Mouse (Mus musculus): ENCODE measurements around the gene Tmbim7. TPM values are rescaled to one million over a fixed set of nuclear protein-coding genes. Genes with fewer than 3 reads are reported as not detected.
A peak's percentile ranks its signal among the peaks of the same experiment; 100 is the strongest.

Gene Tmbim7
- polyA plus RNA-seq, 1 experiment from 2014 or later = not detected

- Histone ChIP-seq H3K27me3 (ENCODE audit: control insufficient read depth, insufficient read depth, low read length) (no peaks in the 10 kb centered on the region), H3K4me1 (ENCODE audit: control insufficient read depth, insufficient read depth, low read length) (no peaks in the 10 kb centered on the region), H3K9ac (ENCODE audit: low read depth, low read length) (no peak overlapping the region), H3K9me3 (replicated peaks; ENCODE audit: control insufficient read depth, low read length) (no peaks in the 10 kb centered on the region), H3K4me2 (no peak overlapping the region), H3K4me3 (ENCODE audit: low read depth, low read length) (no peak overlapping the region), H3K36me3 (ENCODE audit: control insufficient read depth, insufficient read depth, low read length) (peaks cover 10% of the 10 kb centered on the region), H3K27ac (ENCODE audit: low read depth, low read length) (no peak overlapping the region)
- ATAC-seq (replicated peaks; ENCODE audit: insufficient number of reproducible peaks, low FRiP score, low TSS enrichment) = no peak
- 65% methylated on average over 4 of the region's 4 CpGs for WGBS (ENCODE audit: insufficient replicate concordance)
Observed at GRCm38 (mm10) chr5:3633951-3634350, 17.0 kb upstream of the Tmbim7 start.

- ATAC-seq (replicated peaks; ENCODE audit: insufficient number of reproducible peaks, low FRiP score, low TSS enrichment) = no peak
- H3K9ac ChIP-seq (ENCODE audit: low read depth, low read length) = no peak overlapping the region
- no peak overlapping the region for H3K4me3 ChIP-seq (ENCODE audit: low read depth, low read length)
- H3K27me3 ChIP-seq (ENCODE audit: control insufficient read depth, insufficient read depth, low read length) = no peaks in the 10 kb centered on the region
- peaks cover 10% of the 10 kb centered on the region for H3K36me3 ChIP-seq (ENCODE audit: control insufficient read depth, insufficient read depth, low read length)
- no peak overlapping the region for H3K27ac ChIP-seq (ENCODE audit: low read depth, low read length)
- WGBS (ENCODE audit: insufficient replicate concordance) = 77% methylated on average over 8 of the region's 8 CpGs
- no peak overlapping the region for H3K4me2 ChIP-seq
- H3K9me3 ChIP-seq (replicated peaks; ENCODE audit: control insufficient read depth, low read length) = no peaks in the 10 kb centered on the region
- H3K4me1 ChIP-seq (ENCODE audit: control insufficient read depth, insufficient read depth, low read length) = no peaks in the 10 kb centered on the region
Observed at GRCm38 (mm10) chr5:3635286-3635685, 15.7 kb upstream of the Tmbim7 start.

- Histone ChIP-seq H3K9ac (ENCODE audit: low read depth, low read length) (no peak overlapping the region), H3K36me3 (ENCODE audit: control insufficient read depth, insufficient read depth, low read length) (peaks cover 9% of the 10 kb centered on the region)
- 87% methylated on average over 6 of the region's 6 CpGs for WGBS (ENCODE audit: insufficient replicate concordance)
Observed at GRCm38 (mm10) chr5:3644621-3645020, 6.4 kb upstream of the Tmbim7 start.

GRCm38 (mm10) chr5:3645326-3645725, 5.7 kb upstream of the Tmbim7 start:
- Histone ChIP-seq H3K36me3 (ENCODE audit: control insufficient read depth, insufficient read depth, low read length) (peaks cover 9% of the 10 kb centered on the region), H3K9ac (ENCODE audit: low read depth, low read length) (0 out of 2 replicates have a peak overlapping the region, but pooled peaks have one; percentile 34), H3K9me3 (replicated peaks; ENCODE audit: control insufficient read depth, low read length) (no peaks in the 10 kb centered on the region), H3K4me1 (ENCODE audit: control insufficient read depth, insufficient read depth, low read length) (peaks cover 3% of the 10 kb centered on the region; the same call in 1 of the 2 replicates), H3K27ac (ENCODE audit: low read depth, low read length) (no peak overlapping the region), H3K27me3 (ENCODE audit: control insufficient read depth, insufficient read depth, low read length) (no peaks in the 10 kb centered on the region), H3K4me2 (no peak overlapping the region), H3K4me3 (ENCODE audit: low read depth, low read length) (no peak overlapping the region)
- no peak for ATAC-seq (replicated peaks; ENCODE audit: insufficient number of reproducible peaks, low FRiP score, low TSS enrichment)
- WGBS (ENCODE audit: insufficient replicate concordance) = 80% methylated on average over 6 of the region's 6 CpGs

More at GRCm38 (mm10) chr5:3644621-3645020, 6.4 kb upstream of the Tmbim7 start:
- Histone ChIP-seq H3K27ac (ENCODE audit: low read depth, low read length) (no peak overlapping the region), H3K4me3 (ENCODE audit: low read depth, low read length) (no peak overlapping the region), H3K4me2 (no peak overlapping the region), H3K9me3 (replicated peaks; ENCODE audit: control insufficient read depth, low read length) (no peaks in the 10 kb centered on the region), H3K4me1 (ENCODE audit: control insufficient read depth, insufficient read depth, low read length) (peaks cover 3% of the 10 kb centered on the region; the same call in 1 of the 2 replicates), H3K27me3 (ENCODE audit: control insufficient read depth, insufficient read depth, low read length) (no peaks in the 10 kb centered on the region)
- no peak for ATAC-seq (replicated peaks; ENCODE audit: insufficient number of reproducible peaks, low FRiP score, low TSS enrichment)

GRCm38 (mm10) chr5:3646539-3646938, 4.4 kb upstream of the Tmbim7 start:
- H3K27ac ChIP-seq (ENCODE audit: low read depth, low read length) = no peak overlapping the region
- H3K4me1 ChIP-seq (ENCODE audit: control insufficient read depth, insufficient read depth, low read length) = peaks cover 3% of the 10 kb centered on the region; the same call in 1 of the 2 replicates
- no peaks in the 10 kb centered on the region for H3K9me3 ChIP-seq (replicated peaks; ENCODE audit: control insufficient read depth, low read length)
- WGBS (ENCODE audit: insufficient replicate concordance) = 27% methylated on average over 6 of the region's 6 CpGs
- H3K4me2 ChIP-seq = peak overlapping the region; percentile 63
- no peak for ATAC-seq (replicated peaks; ENCODE audit: insufficient number of reproducible peaks, low FRiP score, low TSS enrichment)
- H3K27me3 ChIP-seq (ENCODE audit: control insufficient read depth, insufficient read depth, low read length) = no peaks in the 10 kb centered on the region
- peak overlapping the region; percentile 99 for H3K4me3 ChIP-seq (ENCODE audit: low read depth, low read length)
- peak overlapping the region; percentile 86 for H3K9ac ChIP-seq (ENCODE audit: low read depth, low read length)
- H3K36me3 ChIP-seq (ENCODE audit: control insufficient read depth, insufficient read depth, low read length) = peaks cover 9% of the 10 kb centered on the region

- no peaks in the 10 kb centered on the region for H3K9me3 ChIP-seq (replicated peaks; ENCODE audit: control insufficient read depth, low read length)
- no peaks in the 10 kb centered on the region for H3K27me3 ChIP-seq (ENCODE audit: control insufficient read depth, insufficient read depth, low read length)
- peaks cover 9% of the 10 kb centered on the region for H3K36me3 ChIP-seq (ENCODE audit: control insufficient read depth, insufficient read depth, low read length)
- peak; percentile 64 for ATAC-seq (replicated peaks; ENCODE audit: insufficient number of reproducible peaks, low FRiP score, low TSS enrichment)
- peak overlapping the region; percentile 63 for H3K4me2 ChIP-seq
- peak overlapping the region; percentile 99 for H3K4me3 ChIP-seq (ENCODE audit: low read depth, low read length)
- under 1% methylated on average over 56 of the region's 60 CpGs for WGBS (ENCODE audit: insufficient replicate concordance)
- H3K27ac ChIP-seq (ENCODE audit: low read depth, low read length) = peak overlapping the region; percentile 77
- peaks cover 3% of the 10 kb centered on the region; the same call in 1 of the 2 replicates for H3K4me1 ChIP-seq (ENCODE audit: control insufficient read depth, insufficient read depth, low read length)
- peak overlapping the region; percentile 86 for H3K9ac ChIP-seq (ENCODE audit: low read depth, low read length)
Observed at GRCm38 (mm10) chr5:3646991-3647707, 3.8 kb upstream of the Tmbim7 start.

- peak overlapping the region; percentile 99 for H3K4me3 ChIP-seq (ENCODE audit: low read depth, low read length)
- ATAC-seq (replicated peaks; ENCODE audit: insufficient number of reproducible peaks, low FRiP score, low TSS enrichment) = peak; percentile 98
- 0% methylated on average over 13 of the region's 46 CpGs for WGBS (ENCODE audit: insufficient replicate concordance)
- peaks cover 9% of the 10 kb centered on the region for H3K36me3 ChIP-seq (ENCODE audit: control insufficient read depth, insufficient read depth, low read length)
- peak overlapping the region; percentile 63 for H3K4me2 ChIP-seq
- H3K4me1 ChIP-seq (ENCODE audit: control insufficient read depth, insufficient read depth, low read length) = peaks cover 3% of the 10 kb centered on the region; the same call in 1 of the 2 replicates
- no peaks in the 10 kb centered on the region for H3K27me3 ChIP-seq (ENCODE audit: control insufficient read depth, insufficient read depth, low read length)
- H3K9me3 ChIP-seq (replicated peaks; ENCODE audit: control insufficient read depth, low read length) = no peaks in the 10 kb centered on the region
- peak overlapping the region; percentile 77 for H3K27ac ChIP-seq (ENCODE audit: low read depth, low read length)
- H3K9ac ChIP-seq (ENCODE audit: low read depth, low read length) = peak overlapping the region; percentile 86
Observed at GRCm38 (mm10) chr5:3647708-3648121, 3.3 kb upstream of the Tmbim7 start.

- H3K27ac ChIP-seq (ENCODE audit: low read depth, low read length) = no peak overlapping the region
Observed at GRCm38 (mm10) chr5:3648206-3648848, 2.7 kb upstream of the Tmbim7 start.

More at GRCm38 (mm10) chr5:3648206-3648848, 2.7 kb upstream of the Tmbim7 start:
- Histone ChIP-seq H3K9me3 (replicated peaks; ENCODE audit: control insufficient read depth, low read length) (no peaks in the 10 kb centered on the region), H3K4me3 (ENCODE audit: low read depth, low read length) (peak overlapping the region; percentile 99), H3K9ac (ENCODE audit: low read depth, low read length) (no peak overlapping the region), H3K36me3 (ENCODE audit: control insufficient read depth, insufficient read depth, low read length) (peaks cover 6% of the 10 kb centered on the region), H3K4me1 (ENCODE audit: control insufficient read depth, insufficient read depth, low read length) (peaks cover 3% of the 10 kb centered on the region; the same call in 1 of the 2 replicates), H3K27me3 (ENCODE audit: control insufficient read depth, insufficient read depth, low read length) (no peaks in the 10 kb centered on the region), H3K4me2 (peak overlapping the region; percentile 49)
- ATAC-seq (replicated peaks; ENCODE audit: insufficient number of reproducible peaks, low FRiP score, low TSS enrichment) = no peak
- WGBS (ENCODE audit: insufficient replicate concordance) = 53% methylated on average over 4 of the region's 4 CpGs
